Mouse (Mus musculus) MEL (cell line): Measurements from ENCODE around the gene Tnfsf12. TPM values are rescaled to one million over a fixed set of nuclear protein-coding genes. Genes with fewer than 3 reads are reported as not detected.

Experiments
- DNase-seq: peaks from one replicate; pipeline ENCODE4 v3.0.0; 2011; ENCODE audit warnings: low read depth, low spot score
- H3K27ac ChIP-seq: 2 replicates; pipeline ENCODE4 v1.5.1; 2012; ENCODE audit warnings: low read depth, mild to moderate bottlenecking, control low read depth, low read length, moderate library complexity; ENCODE audit not compliant: control insufficient read depth
- H3K27me3 ChIP-seq, 2 experiments: fragments of 150-350 bp in 1 of 2; sonication (generic) in 1 of 2; 2 replicates each; pipeline ENCODE4 v1.6.1; 2012; ENCODE audit warnings: low read length in 2 of 2, mild to moderate bottlenecking in 2 of 2, improper control_type of control experiment in 1 of 2, moderate library complexity in 1 of 2; ENCODE audit not compliant: insufficient read depth in 2 of 2, control insufficient read depth in 1 of 2
- H3K36me3 ChIP-seq, 2 experiments: 2 replicates each; pipeline ENCODE4 v1.6.1; 2012 to 2014; ENCODE audit warnings: low read length in 2 of 2, improper control_type of control experiment in 1 of 2, inconsistent platforms in 1 of 2, mild to moderate bottlenecking in 1 of 2; ENCODE audit not compliant: insufficient read depth in 2 of 2, control insufficient read depth in 1 of 2
- H3K4me1 ChIP-seq, 2 experiments: fragments of 150-350 bp in 1 of 2; sonication (generic) in 1 of 2; 2 replicates each; pipeline ENCODE4 v1.6.1; 2012; ENCODE audit warnings: low read length in 2 of 2, improper control_type of control experiment in 1 of 2, mild to moderate bottlenecking in 1 of 2; ENCODE audit not compliant: insufficient read depth in 2 of 2, control insufficient read depth in 1 of 2
- H3K4me3 ChIP-seq, 2 experiments: fragments of 150-350 bp in 1 of 2; sonication (generic) in 1 of 2; 2 replicates each; pipeline ENCODE4 v1.5.1; 2012; ENCODE audit warnings: low read depth in 2 of 2, low read length in 2 of 2, mild to moderate bottlenecking in 2 of 2, moderate library complexity in 2 of 2, control low read depth in 1 of 2, improper control_type of control experiment in 1 of 2; ENCODE audit not compliant: control insufficient read depth in 1 of 2, insufficient read depth in 1 of 2
- H3K79me2 ChIP-seq: 2 replicates; pipeline ENCODE4 v1.6.1; 2012; ENCODE audit warnings: mild to moderate bottlenecking, low read length, moderate library complexity; ENCODE audit not compliant: control insufficient read depth, poor library complexity, insufficient read depth
- H3K9ac ChIP-seq: 2 replicates; pipeline ENCODE4 v1.6.1; 2012; ENCODE audit warnings: low read depth, mild to moderate bottlenecking, control low read depth, low read length, moderate library complexity; ENCODE audit not compliant: control insufficient read depth, poor library complexity, severe bottlenecking
- H3K9me3 ChIP-seq: fragments of 150-350 bp; sonication (generic); replicated peaks from 2 replicates; pipeline ENCODE4 v1.6.1; 2012; ENCODE audit warnings: mild to moderate bottlenecking, low read length, improper control_type of control experiment, moderate library complexity; ENCODE audit not compliant: insufficient read depth
- BHLHE40 ChIP-seq: IDR thresholded peaks from 2 replicates; pipeline ENCODE4 v1.6.1; 2012; ENCODE audit warnings: low read depth, mild to moderate bottlenecking, inconsistent platforms, low read length, improper control_type of control experiment, borderline replicate concordance
- CHD1 ChIP-seq: IDR thresholded peaks from 2 replicates; pipeline ENCODE4 v1.6.1; 2012; ENCODE audit warnings: low read depth, mild to moderate bottlenecking, inconsistent platforms, low read length, improper control_type of control experiment
- CHD2 ChIP-seq: IDR thresholded peaks from 2 replicates; pipeline ENCODE4 v1.6.1; 2011; ENCODE audit warnings: low read length, improper control_type of control experiment
- E2F4 ChIP-seq: IDR thresholded peaks from 2 replicates; pipeline ENCODE4 v1.6.1; 2011; ENCODE audit warnings: low read depth, low read length, improper control_type of control experiment, borderline replicate concordance
- GABPA ChIP-seq: IDR thresholded peaks from 2 replicates; pipeline ENCODE4 v1.6.1; 2012; ENCODE audit warnings: low read depth, mild to moderate bottlenecking, inconsistent platforms, low read length, improper control_type of control experiment, moderate library complexity
- GATA1 ChIP-seq: IDR thresholded peaks from 2 replicates; pipeline ENCODE4 v1.6.1; 2011; ENCODE audit warnings: low read depth, low read length, improper control_type of control experiment
- HCFC1 ChIP-seq: IDR thresholded peaks from 2 replicates; pipeline ENCODE4 v1.6.1; 2012; ENCODE audit warnings: low read depth, mild to moderate bottlenecking, inconsistent platforms, low read length, improper control_type of control experiment, moderate library complexity
- MAFK ChIP-seq: IDR thresholded peaks from 2 replicates; pipeline ENCODE4 v1.6.1; 2011; ENCODE audit warnings: low read depth, mild to moderate bottlenecking, low read length, improper control_type of control experiment, borderline replicate concordance
- MAX ChIP-seq: IDR thresholded peaks from 2 replicates; pipeline ENCODE4 v1.6.1; 2011; ENCODE audit warnings: low read length, improper control_type of control experiment
- MAZ ChIP-seq: IDR thresholded peaks from 2 replicates; pipeline ENCODE4 v1.6.1; 2012; ENCODE audit warnings: low read depth, mild to moderate bottlenecking, inconsistent platforms, low read length, improper control_type of control experiment
- MXI1 ChIP-seq: IDR thresholded peaks from 2 replicates; pipeline ENCODE4 v1.6.1; 2011; ENCODE audit warnings: mild to moderate bottlenecking, low read depth, low read length, improper control_type of control experiment
- MYB ChIP-seq: IDR thresholded peaks from 2 replicates; pipeline ENCODE4 v1.6.1; 2011; ENCODE audit warnings: mild to moderate bottlenecking, low read depth, low read length, improper control_type of control experiment
- MYC ChIP-seq: IDR thresholded peaks from 2 replicates; pipeline ENCODE4 v1.6.1; 2011; ENCODE audit warnings: low read depth, mild to moderate bottlenecking, low read length, improper control_type of control experiment, moderate library complexity
- NELFE ChIP-seq: IDR thresholded peaks from 2 replicates; pipeline ENCODE4 v1.6.1; 2011; ENCODE audit warnings: low read depth, low read length, improper control_type of control experiment
- NRF1 ChIP-seq: IDR thresholded peaks from 2 replicates; pipeline ENCODE4 v1.6.1; 2014; ENCODE audit warnings: low read depth, mild to moderate bottlenecking, inconsistent platforms, low read length, improper control_type of control experiment, moderate library complexity; ENCODE audit not compliant: poor library complexity, insufficient read depth, severe bottlenecking
- POLR2A ChIP-seq, 2 experiments: IDR thresholded peaks; 2 replicates each; pipeline ENCODE4 v1.6.1; 2011 to 2012; ENCODE audit warnings: low read length in 2 of 2, mild to moderate bottlenecking in 2 of 2, control low read depth in 1 of 2, improper control_type of control experiment in 1 of 2, low read depth in 1 of 2, moderate library complexity in 1 of 2; ENCODE audit not compliant: control insufficient read depth in 1 of 2, insufficient read depth in 1 of 2, poor library complexity in 1 of 2
- POLR2AphosphoS2 ChIP-seq: IDR thresholded peaks from 2 replicates; pipeline ENCODE4 v1.6.1; 2011; ENCODE audit warnings: low read length, improper control_type of control experiment
- RAD21 ChIP-seq: IDR thresholded peaks from 2 replicates; pipeline ENCODE4 v1.6.1; 2011; ENCODE audit warnings: mild to moderate bottlenecking, low read depth, low read length, improper control_type of control experiment
- SIN3A ChIP-seq: IDR thresholded peaks from 2 replicates; pipeline ENCODE4 v1.6.1; 2012; ENCODE audit warnings: low read length, improper control_type of control experiment, inconsistent platforms
- TCF12 ChIP-seq: IDR thresholded peaks from 2 replicates; pipeline ENCODE4 v1.6.1; 2014; ENCODE audit warnings: low read depth, mild to moderate bottlenecking, inconsistent platforms, low read length, improper control_type of control experiment, moderate library complexity
- USF2 ChIP-seq, 2 experiments: IDR thresholded peaks; 2 replicates each; pipeline ENCODE4 v1.6.1; 2011 to 2012; ENCODE audit warnings: improper control_type of control experiment in 2 of 2, low read length in 2 of 2, borderline replicate concordance in 1 of 2, inconsistent platforms in 1 of 2, low read depth in 1 of 2, mild to moderate bottlenecking in 1 of 2; ENCODE audit not compliant: insufficient read depth in 1 of 2
- polyA plus RNA-seq, 2 experiments: library from polyadenylated mRNA; stranded (reverse) in 1 of 2; unstranded in 1 of 2; fragments of >175 nt in 1 of 2; fragments of >200 nt in 1 of 2; gene quantifications; 2 replicates each; pipeline versions ENCODE4 v1.2.1 to v1.2.4; 2012; ENCODE audit warnings: low replicate concordance in 2 of 2, low read depth in 1 of 2; ENCODE audit not compliant: insufficient read length in 2 of 2, insufficient read depth in 1 of 2, missing spikeins in 1 of 2
- total RNA-seq: library from RNA; depleted of rRNA; stranded (reverse); fragments of 300-350 nt; gene quantifications from 2 replicates; pipeline ENCODE4 v1.2.3, GENCODE M21; 2012

Tnfsf12 gene
- total and polyA plus RNA-seq, 3 experiments: 0.10 TPM; not detected in 2

GRCm38 (mm10) chr11:69725951-69726350 lies 30.3 kb upstream of the Tnfsf12 start:
- no peak overlapping the region for H3K4me3 ChIP-seq
- no peaks in the 10 kb centered on the region for H3K9me3 ChIP-seq
- H3K4me1 ChIP-seq: 0 out of 4 replicates have a peak, but pooled peaks cover 2% of the 10 kb centered on the region in 2 experiments
- DNase-seq: peak; percentile 73
- no peak overlapping the region for H3K27ac ChIP-seq
- H3K27me3 ChIP-seq: no peaks in the 10 kb centered on the region
- peaks cover 0 to 2% of the 10 kb centered on the region in 2 experiments; a peak in 1 of 4 replicates for H3K36me3 ChIP-seq
- no peak overlapping the region for H3K9ac ChIP-seq
- no peaks in the 10 kb centered on the region for H3K79me2 ChIP-seq
- TF ChIP-seq POLR2AphosphoS2 (no peak), BHLHE40 (0 out of 2 replicates have a peak, but pooled peaks have one; percentile 9)

GRCm38 (mm10) chr11:69723074-69723473 lies 27.4 kb upstream of the Tnfsf12 start:
- H3K27ac ChIP-seq: no peak overlapping the region
- H3K27me3 ChIP-seq: no peaks in the 10 kb centered on the region
- H3K4me1 ChIP-seq: 0 out of 4 replicates have a peak, but pooled peaks cover 2% of the 10 kb centered on the region in 2 experiments
- no peaks in the 10 kb centered on the region for H3K79me2 ChIP-seq
- H3K36me3 ChIP-seq: peaks cover 0 to 2% of the 10 kb centered on the region in 2 experiments; a peak in 1 of 4 replicates
- H3K9ac ChIP-seq: no peak overlapping the region
- no peak overlapping the region for H3K4me3 ChIP-seq
- no peaks in the 10 kb centered on the region for H3K9me3 ChIP-seq
- no peak for TF ChIP-seq NELFE
- TF ChIP-seq GABPA: no peak
- TF ChIP-seq SIN3A: no peak
- TF ChIP-seq MAX: no peak
- no peak for TF ChIP-seq MAFK
- no peak for TF ChIP-seq TCF12
- no peak for TF ChIP-seq MXI1
- no peak for TF ChIP-seq MAZ
- no peak for TF ChIP-seq RAD21
- TF ChIP-seq MYB: no peak
- TF ChIP-seq MYC: no peak
- TF ChIP-seq CHD2: no peak
- no peak for TF ChIP-seq HCFC1
- TF ChIP-seq E2F4: no peak
- TF ChIP-seq CHD1: no peak
- no peak for DNase-seq

GRCm38 (mm10) chr11:69720852-69721251 lies 25.2 kb upstream of the Tnfsf12 start:
- H3K9me3 ChIP-seq: no peaks in the 10 kb centered on the region
- no peak overlapping the region for H3K9ac ChIP-seq
- no peak overlapping the region for H3K27ac ChIP-seq
- H3K79me2 ChIP-seq: no peaks in the 10 kb centered on the region
- peaks cover 0 to 4% of the 10 kb centered on the region in 2 experiments; a peak in 2 of 4 replicates for H3K36me3 ChIP-seq
- no peaks in the 10 kb centered on the region for H3K27me3 ChIP-seq
- no peak overlapping the region for H3K4me3 ChIP-seq
- TF ChIP-seq NRF1 (no peak), GATA1 (no peak), POLR2A (IDR thresholded peaks at IDR 0.05; ENCODE audit: control insufficient read depth in 1 of 2, insufficient read depth in 1 of 2, low read depth in 1 of 2, low read length in 2 of 2, poor library complexity in 1 of 2) (no peak), USF2 (IDR thresholded peaks at IDR 0.05; ENCODE audit: borderline replicate concordance in 1 of 2, insufficient read depth in 1 of 2, low read depth in 1 of 2, low read length in 2 of 2) (no peak)
- TF ChIP-seq, all 39 proteins: peak for 0
- DNase-seq: no peak
- peaks cover 2 to 3% of the 10 kb centered on the region in 2 experiments; a peak in 1 of 4 replicates for H3K4me1 ChIP-seq
